Mouse (Mus musculus) embryonic fibroblast, embryonic 13.5 days (primary cell): ENCODE measurements around the gene Fetub.

Experiments used
- CTCF ChIP-seq: IDR thresholded peaks from 2 replicates; pipeline ENCODE4 v1.5.1; 2011; ENCODE audit warnings: mild to moderate bottlenecking, control low read depth, low read length, moderate library complexity, borderline replicate concordance; ENCODE audit not compliant: insufficient read depth
- POLR2A ChIP-seq: IDR thresholded peaks from 2 replicates; pipeline ENCODE4 v1.6.1; 2011; ENCODE audit warnings: low read depth, mild to moderate bottlenecking, control low read depth, low read length, moderate library complexity

DNA sequence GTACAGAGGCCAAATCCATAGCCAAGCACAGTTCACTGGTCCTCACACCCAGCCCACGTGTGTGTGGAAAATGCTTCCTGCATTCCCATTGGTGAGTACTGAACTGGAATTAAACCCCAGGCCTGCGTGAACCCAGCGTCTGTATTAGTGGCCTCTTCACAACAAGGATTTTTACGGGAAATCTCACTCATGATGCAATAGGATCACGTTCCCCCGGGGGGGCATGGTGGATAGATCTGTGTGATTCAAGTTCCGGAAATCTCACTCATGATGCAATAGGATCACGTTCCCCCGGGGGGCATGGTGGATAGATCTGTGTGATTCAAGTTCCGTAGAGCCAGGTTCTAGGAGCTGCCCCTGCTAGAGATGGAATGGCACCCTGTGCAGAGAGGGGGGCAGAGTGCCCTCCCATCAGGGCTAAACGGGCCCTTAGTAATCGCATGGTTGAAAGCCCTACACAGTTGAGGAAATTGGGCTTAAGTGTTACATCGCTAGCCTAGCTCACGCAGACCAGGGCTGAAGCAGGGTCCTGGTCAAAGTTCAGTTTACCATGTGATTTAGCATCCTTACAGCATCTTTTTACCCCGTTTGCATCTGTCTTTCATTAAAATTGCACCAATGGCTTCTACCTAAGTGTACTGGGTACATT lies 654 bp downstream of the Fetub start:
- no peak for TF ChIP-seq CTCF
- TF ChIP-seq POLR2A: no peak
